In genomic region chr1:170306232-170306631, GRCm38 (mm10) we compare ENCODE assay signal across 13 mouse cellular contexts.
"Had no signal": no experiment of that assay in that cellular context is flagged by ENCODE, and none has a peak within 500 bp of the region (broad histone marks: within the 10 kb centered on the region; RNA-seq: fewer than 3 reads in every experiment).

Gene Gm7694, minus strand, starts transcription at chr1:170306332.

- H3K4me3 ChIP-seq: kidney, embryonic 15.5 days; layer of hippocampus, adult 2 months; liver, embryonic 13.5 days; stomach, embryonic 15.5 days had no signal

- H3K27me3 ChIP-seq: kidney, embryonic 15.5 days; liver, embryonic 13.5 days; stomach, embryonic 15.5 days had no signal

- H3K4me2 ChIP-seq: kidney, embryonic 15.5 days; liver, embryonic 13.5 days; midbrain, embryonic 11.5 days; stomach, embryonic 15.5 days had no signal

- H3K9me3 ChIP-seq: kidney, embryonic 15.5 days; liver, embryonic 13.5 days; stomach, embryonic 15.5 days had no signal

- H3K27ac ChIP-seq: kidney, embryonic 15.5 days; layer of hippocampus, adult 2 months; liver, embryonic 13.5 days; stomach, embryonic 15.5 days had no signal

- DNase-seq: kidney, postnatal 14 days; kidney, postnatal 4 days; layer of hippocampus, adult 9-11 months; liver, embryonic 13.5 days; lung, adult 2 months; lung, postnatal 14 days; lung, postnatal 4 days; midbrain, embryonic 14.5 days; thymus, postnatal 25 days had no signal

- H3K9ac ChIP-seq: kidney, embryonic 15.5 days; liver, embryonic 13.5 days; stomach, embryonic 15.5 days had no signal

- H3K36me3 ChIP-seq: kidney, embryonic 15.5 days; liver, embryonic 13.5 days; stomach, embryonic 15.5 days had no signal

- H3K4me1 ChIP-seq: kidney, embryonic 15.5 days; liver, embryonic 13.5 days; stomach, embryonic 15.5 days had no signal
